ENCODE assay signal across 8 mouse cellular contexts in the genomic region with DNA sequence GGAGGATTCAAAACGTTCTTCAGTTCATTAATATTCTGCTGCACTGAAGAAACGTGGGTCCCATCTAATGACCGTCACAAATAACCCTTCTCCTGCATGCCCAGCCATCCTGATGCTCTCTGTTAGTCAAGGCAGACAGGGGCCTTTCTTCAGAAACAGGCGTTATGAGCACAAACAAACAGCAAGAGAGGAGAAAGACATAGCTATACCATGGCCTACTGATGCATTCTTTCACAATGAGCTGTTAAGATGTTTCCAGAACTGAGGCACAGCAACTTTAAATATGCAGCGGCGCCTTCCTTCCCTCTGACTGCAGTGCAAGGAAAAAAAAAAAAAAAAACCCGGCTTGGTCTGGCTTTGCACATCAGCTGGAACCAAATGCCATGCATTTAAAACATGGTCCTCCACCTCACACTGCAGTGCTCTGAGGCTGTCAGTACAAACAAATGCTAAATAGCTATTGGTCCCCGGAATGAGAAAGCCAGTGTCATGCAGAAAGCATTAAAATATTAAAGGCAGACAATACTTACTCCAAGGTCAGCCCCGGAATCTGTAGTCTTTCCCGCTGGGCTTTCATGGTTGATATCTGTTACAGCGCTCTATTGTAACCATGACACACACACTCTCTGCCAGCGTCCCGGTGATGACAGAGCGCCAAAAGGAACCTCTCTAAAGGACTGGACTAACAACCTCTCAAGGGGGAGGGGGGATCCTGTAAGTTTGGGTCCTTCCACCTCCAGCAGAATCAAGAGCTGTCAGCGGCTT.
DNase-seq lines count a peak whose midpoint lies in the region; ATAC-seq and TF ChIP-seq lines count a peak whose summit lies in the region.

No protein-coding gene starts in this region.

- no peak for TF ChIP-seq EP300 in heart, adult 2 months (IDR thresholded peaks at IDR 0.05; ENCODE audit: insufficient read depth, low read depth, low read length)

- H3K27me3 ChIP-seq in heart, adult 2 months (ENCODE audit: control insufficient read depth, insufficient read depth, low read length), result no peaks in the 10 kb centered on the region
- no peaks in the 10 kb centered on the region for H3K27me3 ChIP-seq in heart, embryonic 16.5 days (ENCODE audit: control insufficient read depth, insufficient read depth, low read length)
- no peaks in the 10 kb centered on the region for H3K27me3 ChIP-seq in neural tube, embryonic 12.5 days (replicated peaks)

- ATAC-seq in heart, embryonic 16.5 days (replicated peaks; ENCODE audit: extremely low read depth, insufficient read depth, low FRiP score), result peak; percentile 78
- peak; percentile 91 for ATAC-seq in neural tube, embryonic 12.5 days (ENCODE audit: low FRiP score, low read depth)

- 5% methylated on average over 15 of the region's 15 CpGs for WGBS in heart, adult 2 months
- 5% methylated on average over 15 of the region's 15 CpGs for WGBS in heart, embryonic 16.5 days
- 3% methylated on average over 15 of the region's 15 CpGs for WGBS in neural tube, embryonic 12.5 days

- H3K9me3 ChIP-seq in heart, embryonic 16.5 days (replicated peaks; ENCODE audit: control insufficient read depth, low read length), result no peaks in the 10 kb centered on the region
- no peaks in the 10 kb centered on the region for H3K9me3 ChIP-seq in neural tube, embryonic 12.5 days

- H3K36me3 ChIP-seq in heart, adult 2 months (ENCODE audit: control insufficient read depth, insufficient read depth, low read length), result peaks cover 3% of the 10 kb centered on the region; the same call in 1 of the 2 replicates
- no peaks in the 10 kb centered on the region for H3K36me3 ChIP-seq in heart, embryonic 16.5 days (ENCODE audit: control insufficient read depth, insufficient read depth)
- H3K36me3 ChIP-seq in neural tube, embryonic 12.5 days, result no peaks in the 10 kb centered on the region

- intact Hi-C loops in heart, adult 2 months (cut with DNase I), result no loop called here
- intact Hi-C loops in heart, postnatal 25 days (cut with DNase I), result loop anchor here (5.0 kb wide), 1 partner anchor 35 kb away; no protein-coding TSS in a partner anchor

- H3K4me2 ChIP-seq in heart, embryonic 16.5 days (ENCODE audit: low read depth, low read length), result peak overlapping the region; percentile 64
- peak overlapping the region; percentile 71 for H3K4me2 ChIP-seq in neural tube, embryonic 12.5 days (replicated peaks)

- peak; percentile 29 to 31 for DNase-seq in heart, adult 2 months
- DNase-seq in heart, postnatal 25 days (ENCODE audit: low spot score), result no peak
- peak; percentile 86 for DNase-seq in brain, embryonic 14.5 days (ENCODE audit: low read depth)
- DNase-seq in layer of hippocampus, postnatal 25 days (ENCODE audit: extremely low spot score in 1 of 2, low spot score in 1 of 2), result peak; percentile 29 to 33
- no peak for DNase-seq in ovary, postnatal 10 days (ENCODE audit: low spot score)
- DNase-seq in spleen, adult 18-20 months, result no peak

- TF ChIP-seq POLR2A in heart, adult 2 months (IDR thresholded peaks at IDR 0.05; ENCODE audit: insufficient read depth, low read depth, low read length), result no peak
- TF ChIP-seq POLR2A in brain, embryonic 14.5 days (IDR thresholded peaks at IDR 0.05; ENCODE audit: borderline replicate concordance, extremely low read depth, insufficient read depth, insufficient read length, poor library complexity, severe bottlenecking), result no peak

- peak overlapping the region; percentile 48 for H3K4me3 ChIP-seq in heart, adult 2 months
- H3K4me3 ChIP-seq in heart, embryonic 16.5 days (ENCODE audit: low read length), result peak overlapping the region; percentile 50
- peak overlapping the region; percentile 26 for H3K4me3 ChIP-seq in neural tube, embryonic 12.5 days

- peaks cover 3% of the 10 kb centered on the region for H3K4me1 ChIP-seq in heart, adult 2 months (ENCODE audit: control insufficient read depth, insufficient read depth, low read length)
- peaks cover 24% of the 10 kb centered on the region for H3K4me1 ChIP-seq in heart, embryonic 16.5 days (ENCODE audit: control insufficient read depth, insufficient read depth, low read length)
- peaks cover 10% of the 10 kb centered on the region for H3K4me1 ChIP-seq in neural tube, embryonic 12.5 days

- H3K79me2 ChIP-seq in heart, adult 2 months (replicated peaks; ENCODE audit: control insufficient read depth, insufficient read depth, low read length), result 0 out of 2 replicates have a peak, but pooled peaks cover 3% of the 10 kb centered on the region

- no peak for TF ChIP-seq CTCF in heart, adult 2 months (IDR thresholded peaks at IDR 0.05)
- TF ChIP-seq CTCF in brain, embryonic 14.5 days (IDR thresholded peaks at IDR 0.05; ENCODE audit: borderline replicate concordance, extremely low read depth, insufficient read depth, insufficient read length), result no peak

- peak overlapping the region; percentile 51 for H3K9ac ChIP-seq in heart, adult 2 months (ENCODE audit: low read depth, low read length)
- peak overlapping the region; percentile 70 for H3K9ac ChIP-seq in heart, embryonic 16.5 days (ENCODE audit: low read length)
- 0 out of 2 replicates have a peak overlapping the region, but pooled peaks have one; percentile 26 for H3K9ac ChIP-seq in neural tube, embryonic 12.5 days

- H3K27ac ChIP-seq in heart, adult 2 months, result peak overlapping the region; percentile 7; the same call in 1 of the 2 replicates
- peak overlapping the region; percentile 94 for H3K27ac ChIP-seq in heart, embryonic 16.5 days (ENCODE audit: low read length)
- no peak overlapping the region for H3K27ac ChIP-seq in neural tube, embryonic 12.5 days

Comparison
In these comparisons a context has a peak if more than half of its experiments do, and no peak if none do; other contexts are left out.
1. DNase-seq: peak in heart, adult 2 months (2 of 2), brain, embryonic 14.5 days (single experiment) and layer of hippocampus, postnatal 25 days (2 of 2); none in heart, postnatal 25 days (single experiment), ovary, postnatal 10 days (single experiment) and spleen, adult 18-20 months (0 of 2).
2. Peak in every context shown above with its lines, with median percentiles within 50 percentile points of each other: H3K4me3 ChIP-seq and H3K9ac ChIP-seq.